Mouse (Mus musculus) lung, embryonic 14.5 days (tissue): ENCODE data around the gene Trpm7. TPM values are rescaled to one million over a fixed set of nuclear protein-coding genes. Genes with fewer than 3 reads are reported as not detected.

Experiments
- ATAC-seq: fragments of 200-750 bp; cut with Nextera tagmentation; 2 replicates; pipeline ENCODE4 v1.8.0; 2017; ENCODE audit warnings: mild to moderate bottlenecking, moderate TSS enrichment, moderate library complexity; ENCODE audit not compliant: insufficient read depth
- DNase-seq: peaks from one replicate; pipeline ENCODE4 v3.0.0-alpha.2; 2015
- H3K27ac ChIP-seq: fragments of 300-500 bp; sonication (generic); 2 replicates; pipeline ENCODE4 v1.5.1; 2014; ENCODE audit warnings: low read depth, mild to moderate bottlenecking, moderate library complexity
- H3K27me3 ChIP-seq: fragments of 300-500 bp; sonication (generic); 2 replicates; pipeline ENCODE4 v1.6.1; 2014; ENCODE audit warnings: low read length, control low read depth; ENCODE audit not compliant: insufficient read depth
- H3K36me3 ChIP-seq: fragments of 300-500 bp; sonication (generic); 2 replicates; pipeline ENCODE4 v1.6.1; 2014; ENCODE audit warnings: control low read depth; ENCODE audit not compliant: insufficient read depth
- H3K4me1 ChIP-seq: fragments of 300-500 bp; sonication (generic); 2 replicates; pipeline ENCODE4 v1.6.1; 2014; ENCODE audit warnings: antibody characterized with exemption, control low read depth; ENCODE audit not compliant: insufficient read depth
- H3K4me2 ChIP-seq: fragments of 300-500 bp; sonication (generic); 2 replicates; pipeline ENCODE4 v1.6.1; 2014; ENCODE audit warnings: mild to moderate bottlenecking
- H3K4me3 ChIP-seq: fragments of 300-500 bp; sonication (generic); 2 replicates; pipeline ENCODE4 v1.5.1; 2014; ENCODE audit warnings: low read depth, low read length
- H3K9ac ChIP-seq: fragments of 300-500 bp; sonication (generic); 2 replicates; pipeline ENCODE4 v1.6.1; 2014
- H3K9me3 ChIP-seq: fragments of 300-500 bp; sonication (generic); 2 replicates; pipeline ENCODE4 v1.6.1; 2016; ENCODE audit warnings: low read depth, low read length, control low read depth
- CTCF ChIP-seq: IDR thresholded peaks from 2 replicates; pipeline ENCODE4 v1.5.1; 2016; ENCODE audit warnings: antibody characterized with exemption, low read depth
- WGBS: fragments of 180-500 bp; shearing (Covaris S2); extraction: QIAGEN DNeasy Blood & Tissue Kit; methylation state at CpG from one replicate; pipeline ENCODE4 v1.1.7; 2014; 5-methylcytosine and 5-hydroxymethylcytosine counted together
- polyA plus RNA-seq: library from polyadenylated mRNA; unstranded; fragments of >200 nt; fragmentation: Nextera tagmentation; extraction: Ambion mirVana; gene quantifications from 2 replicates; pipeline ENCODE4 v1.2.1, GENCODE M21; 2014

The Trpm7 gene
- polyA plus RNA-seq, 1 experiment from 2014 or later = 50.8 TPM

- no peak within 1 kb of the TSS for H3K9ac ChIP-seq
- no peak for TF ChIP-seq CTCF
- H3K4me3 ChIP-seq = no peak within 1 kb of the TSS
- DNase-seq (no peak), ATAC-seq (no peak)
- 61% methylated on average over 4 of the region's 4 CpGs for WGBS
- no peak within 1 kb of the TSS for H3K27ac ChIP-seq
- no peaks in the 10 kb centered on the region for H3K27me3 ChIP-seq
- H3K36me3 ChIP-seq = no peaks in the 10 kb centered on the region
- no peaks in the 10 kb centered on the region for H3K9me3 ChIP-seq
- no peak within 1 kb of the TSS for H3K4me2 ChIP-seq
- H3K4me1 ChIP-seq = no peaks in the 10 kb centered on the region
These were observed 92.7 kb downstream of the Trpm7 start, which contains the start of gene Usp50 for GRCm38 (mm10) chr2:126783370-126783769. TSS of gene Usp50 (minus strand) at chr2:126783470.

GRCm38 (mm10) chr2:126782433-126782832, 93.6 kb downstream of the Trpm7 start:
- Histone ChIP-seq H3K4me3 (no peak overlapping the region), H3K27ac (no peak overlapping the region), H3K9me3 (no peaks in the 10 kb centered on the region), H3K4me2 (no peak overlapping the region), H3K9ac (no peak overlapping the region), H3K36me3 (no peaks in the 10 kb centered on the region), H3K27me3 (no peaks in the 10 kb centered on the region), H3K4me1 (no peaks in the 10 kb centered on the region)
- WGBS = 70% methylated on average over 3 of the region's 3 CpGs
- ATAC-seq (peak; percentile 62), DNase-seq (peak; percentile 89)
- peak; percentile 63 for TF ChIP-seq CTCF

GRCm38 (mm10) chr2:126781478-126781877, 94.6 kb downstream of the Trpm7 start:
- WGBS = 79% methylated on average over 1 of the region's 1 CpGs
- no peak for TF ChIP-seq CTCF
- Histone ChIP-seq H3K36me3 (no peaks in the 10 kb centered on the region), H3K4me2 (no peak overlapping the region), H3K9me3 (no peaks in the 10 kb centered on the region), H3K4me3 (no peak overlapping the region), H3K4me1 (no peaks in the 10 kb centered on the region), H3K27ac (no peak overlapping the region), H3K9ac (no peak overlapping the region), H3K27me3 (no peaks in the 10 kb centered on the region)
- DNase-seq (no peak), ATAC-seq (no peak)

- no peak for TF ChIP-seq CTCF
- WGBS = 82% methylated on average over 10 of the region's 10 CpGs
These were observed 95.7 kb downstream of the Trpm7 start for GRCm38 (mm10) chr2:126780286-126780685.

GRCm38 (mm10) chr2:126778806-126779205, 97.2 kb downstream of the Trpm7 start:
- Histone ChIP-seq H3K36me3 (no peaks in the 10 kb centered on the region), H3K9ac (no peak overlapping the region), H3K4me3 (no peak overlapping the region), H3K9me3 (no peaks in the 10 kb centered on the region), H3K27me3 (no peaks in the 10 kb centered on the region), H3K27ac (no peak overlapping the region), H3K4me2 (no peak overlapping the region), H3K4me1 (no peaks in the 10 kb centered on the region)
- TF ChIP-seq CTCF = no peak
- WGBS = 77% methylated on average over 4 of the region's 4 CpGs
- no peak for ATAC-seq
- DNase-seq = no peak

More at GRCm38 (mm10) chr2:126780286-126780685, 95.7 kb downstream of the Trpm7 start:
- no peaks in the 10 kb centered on the region for H3K4me1 ChIP-seq
- H3K9ac ChIP-seq = no peak overlapping the region
- H3K4me3 ChIP-seq = no peak overlapping the region
- H3K27me3 ChIP-seq = no peaks in the 10 kb centered on the region
- ATAC-seq (no peak), DNase-seq (no peak)
- H3K27ac ChIP-seq = no peak overlapping the region
- H3K4me2 ChIP-seq = no peak overlapping the region
- H3K9me3 ChIP-seq = no peaks in the 10 kb centered on the region
- no peaks in the 10 kb centered on the region for H3K36me3 ChIP-seq

GRCm38 (mm10) chr2:126776416-126776815, 99.6 kb downstream of the Trpm7 start:
- Histone ChIP-seq H3K27me3 (no peaks in the 10 kb centered on the region), H3K9ac (no peak overlapping the region), H3K36me3 (no peaks in the 10 kb centered on the region), H3K27ac (no peak overlapping the region), H3K9me3 (no peaks in the 10 kb centered on the region), H3K4me3 (no peak overlapping the region), H3K4me2 (no peak overlapping the region), H3K4me1 (no peaks in the 10 kb centered on the region)
- ATAC-seq = no peak
- no peak for DNase-seq
- TF ChIP-seq CTCF = no peak
- WGBS = 35% methylated on average over 1 of the region's 1 CpGs

GRCm38 (mm10) chr2:126775951-126776350, 100.1 kb downstream of the Trpm7 start:
- H3K27me3 ChIP-seq = no peaks in the 10 kb centered on the region; the same call in 1 of the 2 replicates
- H3K27ac ChIP-seq = no peak overlapping the region
- no peak overlapping the region for H3K4me2 ChIP-seq
- H3K9ac ChIP-seq = no peak overlapping the region
- no peaks in the 10 kb centered on the region for H3K4me1 ChIP-seq
- H3K9me3 ChIP-seq = no peaks in the 10 kb centered on the region
- no peak for ATAC-seq
- DNase-seq = no peak
- no peaks in the 10 kb centered on the region for H3K36me3 ChIP-seq
- no peak overlapping the region for H3K4me3 ChIP-seq
- WGBS = 55% methylated on average over 4 of the region's 4 CpGs
- TF ChIP-seq CTCF = no peak

- Histone ChIP-seq H3K27ac (no peak overlapping the region), H3K4me3 (no peak overlapping the region), H3K9ac (no peak overlapping the region), H3K36me3 (no peaks in the 10 kb centered on the region), H3K9me3 (no peaks in the 10 kb centered on the region), H3K27me3 (no peaks in the 10 kb centered on the region; the same call in 1 of the 2 replicates), H3K4me1 (no peaks in the 10 kb centered on the region), H3K4me2 (no peak overlapping the region)
- WGBS = 88% methylated on average over 5 of the region's 5 CpGs
- no peak for DNase-seq
- TF ChIP-seq CTCF = no peak
- no peak for ATAC-seq
These were observed 103.8 kb downstream of the Trpm7 start for GRCm38 (mm10) chr2:126772217-126772616.
